Mouse (Mus musculus) heart, postnatal 0 days (tissue): ENCODE results near the gene Npr3.

Experiments
- CTCF ChIP-seq: IDR thresholded peaks from 2 replicates; pipeline ENCODE4 v1.5.1; 2016; ENCODE audit warnings: antibody characterized with exemption, control low read depth, low read depth
- EP300 ChIP-seq: IDR thresholded peaks from 2 replicates; pipeline ENCODE4 v1.6.1; 2016; ENCODE audit warnings: antibody characterized with exemption, low read depth

DNA sequence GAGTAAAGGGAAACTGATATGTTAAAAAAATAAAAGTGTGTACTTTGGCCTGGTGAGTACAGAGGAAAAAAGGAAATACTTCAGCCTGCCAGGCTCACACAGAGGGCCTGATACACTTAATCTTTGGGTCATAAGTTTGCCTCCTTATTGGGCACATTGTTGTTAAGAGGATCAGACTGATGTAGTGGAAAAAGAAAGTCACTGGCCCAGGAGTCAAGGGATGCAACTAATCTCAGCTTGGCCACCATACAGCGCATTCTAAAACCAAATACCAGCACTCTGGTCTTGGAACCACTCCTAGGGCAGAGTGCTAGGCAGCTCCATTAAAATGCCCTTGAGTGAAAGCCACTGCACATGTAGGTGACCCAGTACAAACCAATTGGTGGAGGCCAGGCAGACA is 28.8 kb downstream of the Npr3 start:
- TF ChIP-seq CTCF (no peak), EP300 (no peak)
